Mouse (Mus musculus): Measurements from ENCODE around the gene Ipo4. TPM values are rescaled to one million over a fixed set of nuclear protein-coding genes. Genes with fewer than 3 reads are reported as not detected.

Gene Ipo4
- polyA plus RNA-seq, 1 experiment: 519 TPM

DNA sequence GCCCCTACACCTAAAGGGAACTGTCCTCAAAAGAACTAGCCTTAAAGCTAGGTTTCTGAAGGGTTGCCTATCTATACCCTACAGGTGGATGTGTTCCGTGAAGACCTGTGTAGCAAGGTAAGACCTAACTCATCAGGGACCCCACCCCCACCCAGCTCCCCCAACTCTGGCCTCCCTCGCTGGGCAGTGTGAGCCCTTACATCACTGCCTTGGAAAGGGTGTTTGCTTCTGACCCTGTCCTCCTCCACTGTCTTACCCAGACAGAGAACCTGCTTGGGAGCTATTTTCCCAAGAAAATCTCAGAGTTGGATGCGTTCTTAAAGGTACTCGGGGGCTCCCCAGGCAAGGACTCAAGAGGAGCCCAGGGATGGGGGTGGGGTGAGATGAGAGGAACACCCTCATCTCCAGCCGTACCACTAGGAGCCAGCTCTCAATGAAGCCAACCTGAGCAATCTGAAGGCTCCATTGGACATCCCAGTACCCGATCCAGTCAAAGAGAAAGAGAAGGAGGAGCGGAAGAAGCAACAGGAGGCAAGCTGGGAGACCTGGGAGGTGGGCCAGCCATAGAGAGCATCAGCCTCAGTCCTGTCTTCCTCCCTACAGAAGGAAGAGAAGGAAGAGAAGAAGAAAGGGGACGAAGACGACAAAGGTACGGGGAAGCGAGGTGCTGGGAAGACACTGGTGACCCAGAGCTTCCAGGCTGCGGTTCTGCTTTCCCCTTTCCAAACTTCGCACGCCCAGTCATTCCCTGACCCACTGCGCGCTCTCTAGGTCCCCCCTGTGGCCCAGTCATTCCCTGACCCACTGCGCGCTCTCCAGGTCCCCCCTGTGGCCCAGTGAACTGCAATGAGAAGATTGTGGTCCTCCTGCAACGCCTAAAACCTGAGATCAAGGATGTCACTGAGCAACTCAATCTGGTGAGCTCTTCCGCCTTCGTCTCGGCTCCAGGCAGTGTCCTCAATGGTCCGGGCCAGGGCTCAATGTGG is 56.0 kb downstream of the Ipo4 start:
- no peak overlapping the region for H3K27ac ChIP-seq (ENCODE audit: control insufficient read depth, insufficient read depth, low read depth, low read length)
- no peaks in the 10 kb centered on the region for H3K36me3 ChIP-seq (ENCODE audit: control insufficient read depth, insufficient read depth, low read length)
- H3K4me3 ChIP-seq (ENCODE audit: control insufficient read depth, low read depth, low read length): no peak overlapping the region
- no peaks in the 10 kb centered on the region for H3K27me3 ChIP-seq (ENCODE audit: control insufficient read depth, insufficient read depth, low read length)
- TF ChIP-seq POLR2A (IDR thresholded peaks at IDR 0.05; ENCODE audit: control insufficient read depth, low read depth, low read length) (no peak), CTCF (IDR thresholded peaks at IDR 0.05; ENCODE audit: control insufficient read depth, insufficient read depth, insufficient replicate concordance, low read depth, low read length) (no peak)
- H3K4me1 ChIP-seq (ENCODE audit: control insufficient read depth, insufficient read depth, low read length): peaks cover 26% of the 10 kb centered on the region

DNA sequence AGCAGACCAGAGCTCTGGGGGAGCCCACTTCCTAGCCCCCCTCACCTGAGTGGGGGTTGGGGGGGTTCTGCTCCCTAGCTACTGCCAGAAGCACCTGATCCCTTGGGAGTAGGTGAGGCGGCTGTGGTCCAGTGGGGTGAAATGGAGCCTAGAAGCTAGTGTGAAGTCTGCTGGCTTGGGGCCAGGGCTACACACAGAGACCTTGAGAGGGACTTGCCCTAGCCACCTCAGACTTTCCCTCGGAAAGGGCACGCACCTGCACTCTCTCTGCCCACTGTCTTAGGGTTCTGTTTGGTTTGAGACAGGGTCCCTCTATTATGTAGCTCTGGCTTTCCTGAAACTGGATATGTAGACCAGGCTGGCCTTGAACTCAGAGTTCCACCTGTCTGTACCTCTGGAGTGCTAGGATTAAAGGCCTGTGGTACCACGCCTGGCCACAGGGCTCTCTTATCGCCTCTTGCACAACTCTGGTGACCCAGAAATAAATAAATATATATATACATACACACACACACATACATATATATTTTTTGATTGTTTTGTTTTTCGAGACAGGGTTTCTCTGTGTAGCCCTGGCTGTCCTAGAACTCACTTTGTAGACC is 57.0 kb downstream of the Ipo4 start:
- H3K27ac ChIP-seq (ENCODE audit: control insufficient read depth, insufficient read depth, low read depth, low read length): peak overlapping the region; percentile 34
- TF ChIP-seq CTCF (IDR thresholded peaks at IDR 0.05; ENCODE audit: control insufficient read depth, insufficient read depth, insufficient replicate concordance, low read depth, low read length) (no peak), POLR2A (IDR thresholded peaks at IDR 0.05; ENCODE audit: control insufficient read depth, low read depth, low read length) (no peak)
- H3K36me3 ChIP-seq (ENCODE audit: control insufficient read depth, insufficient read depth, low read length): no peaks in the 10 kb centered on the region
- H3K27me3 ChIP-seq (ENCODE audit: control insufficient read depth, insufficient read depth, low read length): no peaks in the 10 kb centered on the region
- H3K4me3 ChIP-seq (ENCODE audit: control insufficient read depth, low read depth, low read length): peak overlapping the region; percentile 67
- H3K4me1 ChIP-seq (ENCODE audit: control insufficient read depth, insufficient read depth, low read length): peaks cover 23% of the 10 kb centered on the region

DNA sequence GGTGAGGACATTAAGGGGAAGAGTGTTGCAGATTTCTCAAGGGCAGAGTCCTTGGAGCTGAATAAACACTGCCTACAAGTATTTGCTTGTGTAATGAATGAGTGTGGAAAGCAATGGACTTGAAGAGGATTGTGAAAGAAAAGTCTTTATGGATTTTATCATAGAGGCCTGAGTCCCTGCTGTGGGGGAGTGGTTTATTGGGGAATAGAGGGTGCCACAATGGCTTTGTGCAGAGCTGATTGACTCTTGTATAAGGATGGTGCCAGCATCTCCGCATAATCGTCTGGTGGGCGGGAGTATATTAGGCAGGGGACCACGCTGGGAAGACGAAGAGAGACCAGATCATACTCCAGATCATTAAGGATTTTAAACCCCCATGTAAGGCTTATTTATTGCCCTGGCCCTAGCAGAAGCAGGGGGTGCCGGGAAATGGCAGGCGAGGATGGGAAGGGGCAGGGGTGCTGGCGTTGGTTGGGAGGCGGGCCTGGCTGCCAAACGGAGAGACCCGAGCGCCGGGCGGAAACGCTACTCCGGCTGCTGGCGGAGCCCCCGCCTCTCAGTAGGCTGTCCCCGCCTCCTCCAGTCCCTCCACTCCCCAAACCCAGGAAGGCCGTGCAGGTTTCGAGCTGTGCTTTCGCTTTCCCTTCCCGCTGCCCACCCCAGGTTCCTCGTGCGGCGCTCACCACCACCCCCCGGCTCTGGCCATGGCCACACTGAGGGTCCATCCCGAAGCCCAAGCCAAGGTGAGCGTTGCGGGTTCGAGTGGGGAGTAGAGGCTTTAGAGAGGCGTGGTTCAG is 57.7 kb downstream of the Ipo4 start, which contains the start of gene Psme1:
TSS of gene Psme1 (plus strand) at position 253 of the 797 bp plus-strand sequence.
- H3K27ac ChIP-seq (ENCODE audit: control insufficient read depth, insufficient read depth, low read depth, low read length): peak within 1 kb of the TSS; percentile 34
- TF ChIP-seq POLR2A (IDR thresholded peaks at IDR 0.05; ENCODE audit: control insufficient read depth, low read depth, low read length): peak; percentile 56
- TF ChIP-seq CTCF (IDR thresholded peaks at IDR 0.05; ENCODE audit: control insufficient read depth, insufficient read depth, insufficient replicate concordance, low read depth, low read length): no peak
- H3K27me3 ChIP-seq (ENCODE audit: control insufficient read depth, insufficient read depth, low read length): no peaks in the 10 kb centered on the region
- peaks cover 23% of the 10 kb centered on the region for H3K4me1 ChIP-seq (ENCODE audit: control insufficient read depth, insufficient read depth, low read length)
- peak within 1 kb of the TSS; percentile 67 for H3K4me3 ChIP-seq (ENCODE audit: control insufficient read depth, low read depth, low read length)
- no peaks in the 10 kb centered on the region for H3K36me3 ChIP-seq (ENCODE audit: control insufficient read depth, insufficient read depth, low read length)

DNA sequence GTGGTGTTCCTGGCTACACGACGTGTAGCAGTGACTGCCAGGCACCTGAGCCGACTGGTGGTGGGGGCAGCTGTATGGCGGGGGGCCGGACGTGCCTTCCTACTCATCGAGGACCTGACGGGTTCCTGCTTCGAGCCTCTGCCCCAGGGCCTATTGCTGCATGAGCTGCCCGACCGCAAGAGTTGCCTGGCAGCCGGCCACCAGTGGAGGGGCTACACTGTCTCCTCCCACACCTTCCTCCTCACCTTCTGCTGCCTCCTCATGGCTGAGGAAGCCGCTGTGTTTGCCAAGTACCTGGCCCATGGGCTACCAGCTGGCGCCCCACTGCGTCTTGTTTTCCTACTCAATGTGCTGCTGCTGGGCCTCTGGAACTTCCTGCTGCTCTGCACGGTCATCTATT is 59.4 kb downstream of the Ipo4 start:
- H3K27me3 ChIP-seq (ENCODE audit: control insufficient read depth, insufficient read depth, low read length): no peaks in the 10 kb centered on the region
- peak overlapping the region; percentile 30 for H3K4me3 ChIP-seq (ENCODE audit: control insufficient read depth, low read depth, low read length)
- H3K27ac ChIP-seq (ENCODE audit: control insufficient read depth, insufficient read depth, low read depth, low read length): no peak overlapping the region
- peaks cover 23% of the 10 kb centered on the region for H3K4me1 ChIP-seq (ENCODE audit: control insufficient read depth, insufficient read depth, low read length)
- no peaks in the 10 kb centered on the region for H3K36me3 ChIP-seq (ENCODE audit: control insufficient read depth, insufficient read depth, low read length)
- no peak for TF ChIP-seq POLR2A (IDR thresholded peaks at IDR 0.05; ENCODE audit: control insufficient read depth, low read depth, low read length)
- TF ChIP-seq CTCF (IDR thresholded peaks at IDR 0.05; ENCODE audit: control insufficient read depth, insufficient read depth, insufficient replicate concordance, low read depth, low read length): no peak

DNA sequence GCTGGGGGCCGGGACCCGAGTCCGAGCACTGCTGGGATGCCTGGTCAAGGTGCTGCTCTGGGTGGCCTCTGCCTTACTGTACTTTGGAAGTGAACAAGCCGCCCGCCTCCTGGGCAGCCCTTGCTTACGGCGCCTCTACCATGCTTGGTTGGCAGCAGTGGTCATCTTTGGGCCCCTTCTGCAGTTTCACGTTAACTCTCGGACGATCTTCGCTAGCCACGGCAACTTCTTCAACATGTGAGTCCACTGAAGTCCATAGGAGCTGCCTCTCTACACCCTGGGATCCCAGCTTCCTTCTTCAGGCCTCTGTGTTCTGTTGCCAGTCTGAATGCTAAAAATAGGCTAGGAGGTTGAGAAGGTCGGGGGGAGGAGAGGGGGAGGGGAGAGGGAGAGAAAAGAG is 60.0 kb downstream of the Ipo4 start:
- no peak for TF ChIP-seq POLR2A (IDR thresholded peaks at IDR 0.05; ENCODE audit: control insufficient read depth, low read depth, low read length)
- no peak for TF ChIP-seq CTCF (IDR thresholded peaks at IDR 0.05; ENCODE audit: control insufficient read depth, insufficient read depth, insufficient replicate concordance, low read depth, low read length)
- Histone ChIP-seq H3K27me3 (ENCODE audit: control insufficient read depth, insufficient read depth, low read length) (no peaks in the 10 kb centered on the region), H3K4me1 (ENCODE audit: control insufficient read depth, insufficient read depth, low read length) (peaks cover 23% of the 10 kb centered on the region), H3K27ac (ENCODE audit: control insufficient read depth, insufficient read depth, low read depth, low read length) (peak overlapping the region; percentile 68), H3K4me3 (ENCODE audit: control insufficient read depth, low read depth, low read length) (peak overlapping the region; percentile 75), H3K36me3 (ENCODE audit: control insufficient read depth, insufficient read depth, low read length) (no peaks in the 10 kb centered on the region)

Other genes with a start within 250 kb of the Ipo4 start
- 27.2 and 28.8 TPM in 2 replicates for gene Dhrs4, start 157.2 kb downstream of the Ipo4 start, polyA plus RNA-seq (2012; rRNA removed)
- 1.8 and 1.9 TPM in 2 replicates for gene Carmil3, start 145.3 kb downstream of the Ipo4 start, polyA plus RNA-seq (2012; rRNA removed)
- gene Cpne6, start 125.5 kb downstream of the Ipo4 start, polyA plus RNA-seq (2012; rRNA removed): 0.06 and 0.29 TPM in 2 replicates
- 0.20 and 0.37 TPM in 2 replicates for gene Nrl, start 111.0 kb downstream of the Ipo4 start, polyA plus RNA-seq (2012; rRNA removed)
- gene Pck2, start 95.7 kb downstream of the Ipo4 start, polyA plus RNA-seq (2012; rRNA removed): 2.8 and 5.7 TPM in 2 replicates
- gene Dcaf11, start 76.0 kb downstream of the Ipo4 start, polyA plus RNA-seq (2012; rRNA removed): 54.5 and 60.7 TPM in 2 replicates
- 2.1 and 2.3 TPM in 2 replicates for gene A730061H03Rik, start 75.6 kb downstream of the Ipo4 start, polyA plus RNA-seq (2012; rRNA removed)
- gene Fitm1, start 60.3 kb downstream of the Ipo4 start, polyA plus RNA-seq (2012; rRNA removed): 40.2 and 52.7 TPM in 2 replicates
- gene Psme1, start 57.8 kb downstream of the Ipo4 start, polyA plus RNA-seq (2012; rRNA removed): 7.6 and 8.4 TPM in 2 replicates
- 5.8 and 6.4 TPM in 2 replicates for gene Emc9, start 50.7 kb downstream of the Ipo4 start, polyA plus RNA-seq (2012; rRNA removed)
- gene Psme2, start 44.8 kb downstream of the Ipo4 start, polyA plus RNA-seq (2012; rRNA removed): 10.2 and 14.9 TPM in 2 replicates
- gene Rnf31, start 44.2 kb downstream of the Ipo4 start, polyA plus RNA-seq (2012; rRNA removed): 7.8 and 8.9 TPM in 2 replicates
- 4.1 and 4.4 TPM in 2 replicates for gene Irf9, start 32.4 kb downstream of the Ipo4 start, polyA plus RNA-seq (2012; rRNA removed)
- gene Rec8, start 17.9 kb downstream of the Ipo4 start, polyA plus RNA-seq (2012; rRNA removed): 65.8 and 78.1 TPM in 2 replicates
- gene Gm49378, start 1.9 kb upstream of the Ipo4 start, polyA plus RNA-seq (2012; rRNA removed): 1.9 and 2.1 TPM in 2 replicates
- 18.2 and 21.3 TPM in 2 replicates for gene Tm9sf1, start 7.8 kb upstream of the Ipo4 start, polyA plus RNA-seq (2012; rRNA removed)
- gene Tssk4, start 14.2 kb upstream of the Ipo4 start, polyA plus RNA-seq (2012; rRNA removed): 197 and 200 TPM in 2 replicates
- 4.1 TPM in 2 replicates for gene Mdp1, start 24.6 kb upstream of the Ipo4 start, polyA plus RNA-seq (2012; rRNA removed)
- gene Gmpr2, start 36.0 kb upstream of the Ipo4 start, polyA plus RNA-seq (2012; rRNA removed): 29.6 and 35.9 TPM in 2 replicates
- 196 and 222 TPM in 2 replicates for gene Nedd8, start 36.2 kb upstream of the Ipo4 start, polyA plus RNA-seq (2012; rRNA removed)
- 26.8 and 30.0 TPM in 2 replicates for gene Tinf2, start 45.9 kb upstream of the Ipo4 start, polyA plus RNA-seq (2012; rRNA removed)
- gene Tgm1, start 78.0 kb upstream of the Ipo4 start, polyA plus RNA-seq (2012; rRNA removed): 0.27 and 0.65 TPM in 2 replicates
- 40.9 and 41.4 TPM in 2 replicates for gene Rabggta, start 86.3 kb upstream of the Ipo4 start, polyA plus RNA-seq (2012; rRNA removed)
- gene Dhrs1, start 109.7 kb upstream of the Ipo4 start, polyA plus RNA-seq (2012; rRNA removed): 322 and 330 TPM in 2 replicates
- 142 and 144 TPM in 2 replicates for gene Nop9, start 109.7 kb upstream of the Ipo4 start, polyA plus RNA-seq (2012; rRNA removed)
- 0.13 TPM in 1 of 2 replicates, not detected in the other for gene Cideb, start 122.5 kb upstream of the Ipo4 start, polyA plus RNA-seq (2012; rRNA removed)
- 0.07 and 0.11 TPM in 2 replicates for gene Ltb4r2, start 125.5 kb upstream of the Ipo4 start, polyA plus RNA-seq (2012; rRNA removed)
- 0.11 and 0.20 TPM in 2 replicates for gene Ltb4r1, start 130.0 kb upstream of the Ipo4 start, polyA plus RNA-seq (2012; rRNA removed)
- 0.38 and 0.82 TPM in 2 replicates for gene Adcy4, start 148.1 kb upstream of the Ipo4 start, polyA plus RNA-seq (2012; rRNA removed)
- 4.1 and 4.8 TPM in 2 replicates for gene Ripk3, start 152.9 kb upstream of the Ipo4 start, polyA plus RNA-seq (2012; rRNA removed)
- gene Nfatc4, start 187.2 kb upstream of the Ipo4 start, polyA plus RNA-seq (2012; rRNA removed): 0.58 and 0.83 TPM in 2 replicates
- 0.41 and 0.51 TPM in 2 replicates for gene Nynrin, start 218.1 kb upstream of the Ipo4 start, polyA plus RNA-seq (2012; rRNA removed)
- gene Cbln3, start 248.4 kb upstream of the Ipo4 start, polyA plus RNA-seq (2012; rRNA removed): 1.0 and 1.1 TPM in 2 replicates
- 5.0 and 5.1 TPM in 2 replicates for gene Khnyn, start 249.0 kb upstream of the Ipo4 start, polyA plus RNA-seq (2012; rRNA removed)